Mouse (Mus musculus) neural tube, embryonic 15.5 days (tissue): Measurements from ENCODE around the gene Myo10. TPM values are rescaled to one million over a fixed set of nuclear protein-coding genes. Genes with fewer than 3 reads are reported as not detected.

Source experiments
- ATAC-seq: fragments of 200-750 bp; cut with Nextera tagmentation; 2 replicates; pipeline ENCODE4 v1.8.0; 2017; ENCODE audit warnings: mild to moderate bottlenecking, moderate TSS enrichment, moderate library complexity; ENCODE audit not compliant: low FRiP score
- H3K27ac ChIP-seq: fragments of 300-500 bp; sonication (generic); replicated peaks from 2 replicates; pipeline ENCODE4 v1.5.1; 2015; ENCODE audit warnings: mild to moderate bottlenecking, inconsistent platforms
- H3K27me3 ChIP-seq: fragments of 300-500 bp; sonication (generic); replicated peaks from 2 replicates; pipeline ENCODE4 v1.6.1; 2015; ENCODE audit warnings: inconsistent platforms
- H3K36me3 ChIP-seq: fragments of 300-500 bp; sonication (generic); 2 replicates; pipeline ENCODE4 v1.6.1; 2015; ENCODE audit warnings: inconsistent platforms
- H3K4me1 ChIP-seq: fragments of 300-500 bp; sonication (generic); 2 replicates; pipeline ENCODE4 v1.6.1; 2015; ENCODE audit warnings: inconsistent platforms
- H3K4me2 ChIP-seq: fragments of 300-500 bp; sonication (generic); 2 replicates; pipeline ENCODE4 v1.6.1; 2015; ENCODE audit warnings: inconsistent platforms, mild to moderate bottlenecking, moderate library complexity
- H3K4me3 ChIP-seq: fragments of 300-500 bp; sonication (generic); replicated peaks from 2 replicates; pipeline ENCODE4 v1.5.1; 2015; ENCODE audit warnings: mild to moderate bottlenecking, inconsistent platforms
- H3K9ac ChIP-seq: fragments of 300-500 bp; sonication (generic); replicated peaks from 2 replicates; pipeline ENCODE4 v1.6.1; 2015; ENCODE audit warnings: mild to moderate bottlenecking, inconsistent platforms
- H3K9me3 ChIP-seq: fragments of 300-500 bp; sonication (generic); replicated peaks from 2 replicates; pipeline ENCODE4 v1.6.1; 2016; ENCODE audit warnings: inconsistent platforms
- WGBS: fragments of 180-500 bp; shearing (Covaris S2); methylation state at CpG from one replicate; pipeline ENCODE4 v1.1.7; 2015; ENCODE audit warnings: mixed read lengths; 5-methylcytosine and 5-hydroxymethylcytosine counted together
- polyA plus RNA-seq: library from polyadenylated mRNA; unstranded; fragments of >200 nt; fragmentation: Nextera tagmentation; extraction: Ambion mirVana; gene quantifications from 2 replicates; pipeline ENCODE4 v1.2.1, GENCODE M21; 2015

The Myo10 gene
- polyA plus RNA-seq, 1 experiment from 2014 or later: 19.5 TPM

DNA sequence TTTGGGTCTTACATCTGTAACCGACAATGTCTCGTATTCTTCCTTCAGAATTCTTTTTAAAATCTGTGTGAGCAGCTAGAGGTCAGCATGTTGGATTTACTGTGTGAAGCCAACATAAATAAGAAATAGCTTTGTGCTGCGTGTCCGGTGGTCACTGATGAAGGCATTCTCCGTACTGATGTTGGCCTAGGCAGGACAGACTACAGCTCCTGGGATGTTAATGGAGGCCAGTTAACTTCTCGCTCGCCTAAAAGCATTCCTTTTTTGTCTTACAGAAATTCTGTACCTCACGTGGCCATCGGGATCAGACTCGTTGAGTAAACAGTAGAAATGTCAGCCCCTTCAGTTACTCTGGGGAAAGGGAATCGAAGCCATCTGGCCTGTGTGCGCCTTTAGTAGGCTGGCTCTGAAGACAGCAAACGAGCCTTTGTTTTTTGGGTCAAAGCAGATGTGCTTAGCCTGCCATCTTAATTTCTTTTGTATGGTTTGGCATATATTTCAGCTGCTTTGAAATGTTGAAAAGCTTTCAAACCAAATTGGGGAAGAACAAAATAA lies 60.7 kb downstream of the Myo10 start:
- no peak overlapping the region for H3K4me3 ChIP-seq

DNA sequence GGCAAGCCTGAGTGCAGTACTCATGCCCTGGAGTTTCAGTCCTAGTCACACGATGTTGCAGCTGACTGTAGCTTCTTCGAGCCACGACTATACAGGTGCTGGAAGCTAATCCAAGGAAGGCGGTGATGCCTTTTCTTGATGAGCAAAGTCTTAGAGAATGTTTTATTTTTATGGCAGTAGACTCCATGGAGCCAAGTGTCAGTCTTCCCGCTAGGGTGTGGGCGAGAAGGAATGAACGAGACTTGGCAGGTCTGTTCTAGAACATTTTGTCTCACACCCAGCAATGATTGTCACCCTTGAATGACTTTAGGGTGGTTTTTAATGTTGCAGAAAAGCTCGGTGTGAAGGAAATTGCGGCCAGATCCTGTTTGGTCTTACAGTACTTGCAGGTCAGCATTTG lies 62.9 kb downstream of the Myo10 start:
- H3K27ac ChIP-seq: no peak overlapping the region
- no peak for ATAC-seq
- no peaks in the 10 kb centered on the region for H3K9me3 ChIP-seq
- H3K4me3 ChIP-seq: no peak overlapping the region
- WGBS: 86% methylated on average over 9 of the region's 9 CpGs
- H3K27me3 ChIP-seq: no peaks in the 10 kb centered on the region
- H3K9ac ChIP-seq: no peak overlapping the region
- no peak overlapping the region for H3K4me2 ChIP-seq
- no peaks in the 10 kb centered on the region for H3K36me3 ChIP-seq
- H3K4me1 ChIP-seq: peaks cover 12% of the 10 kb centered on the region; the same call in 1 of the 2 replicates

More for the DNA sequence above, 60.7 kb downstream of the Myo10 start:
- Histone ChIP-seq H3K27me3 (no peaks in the 10 kb centered on the region), H3K27ac (no peak overlapping the region), H3K4me2 (no peak overlapping the region), H3K9me3 (no peaks in the 10 kb centered on the region), H3K9ac (no peak overlapping the region), H3K36me3 (no peaks in the 10 kb centered on the region), H3K4me1 (peaks cover 13% of the 10 kb centered on the region; the same call in 1 of the 2 replicates)
- no peak for ATAC-seq
- WGBS: 59% methylated on average over 13 of the region's 13 CpGs

DNA sequence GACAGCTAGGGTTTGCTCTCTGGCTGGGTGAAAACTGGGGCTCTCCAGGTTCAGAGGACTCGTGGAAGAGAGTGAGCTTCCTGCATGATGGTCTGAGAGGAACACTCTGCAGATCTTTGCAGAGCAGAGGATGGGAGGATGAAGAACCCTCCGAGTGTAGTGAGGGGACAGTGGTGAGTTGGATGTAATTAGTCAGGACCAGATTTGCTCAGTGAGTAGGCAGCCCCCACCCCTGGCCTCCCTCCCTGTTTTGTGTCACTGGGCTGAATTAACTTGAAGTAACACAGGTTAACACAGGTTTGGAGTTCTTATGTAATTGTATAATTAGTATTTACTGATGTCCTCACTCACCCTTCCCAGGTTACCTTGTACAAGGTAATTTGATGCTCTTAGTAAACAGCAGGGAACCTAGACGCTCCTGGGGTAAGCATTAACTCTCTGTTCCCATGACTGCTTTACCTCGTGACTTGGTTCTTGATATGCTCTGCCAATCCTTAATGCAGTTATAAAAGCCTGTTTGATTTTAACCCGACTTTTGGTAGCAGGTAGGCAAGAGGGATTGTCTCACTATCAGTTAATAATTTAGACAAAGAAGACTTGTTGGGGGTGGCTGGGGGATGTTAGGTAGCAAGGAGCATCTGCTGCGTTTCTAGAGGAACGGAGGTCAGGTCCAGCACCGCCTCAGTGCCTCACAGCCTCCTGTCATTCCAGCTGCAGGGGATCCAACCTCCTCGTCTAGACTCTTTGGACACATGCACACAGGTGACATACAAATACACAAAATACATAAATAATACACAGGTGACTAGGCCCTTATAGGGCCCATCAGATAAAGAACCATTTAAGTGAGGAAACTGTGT lies 66.3 kb downstream of the Myo10 start:
- ATAC-seq: no peak
- H3K27me3 ChIP-seq: no peaks in the 10 kb centered on the region
- no peak overlapping the region for H3K4me2 ChIP-seq
- no peaks in the 10 kb centered on the region for H3K9me3 ChIP-seq
- no peaks in the 10 kb centered on the region for H3K36me3 ChIP-seq
- H3K27ac ChIP-seq: no peak overlapping the region
- 64% methylated on average over 9 of the region's 9 CpGs for WGBS
- no peak overlapping the region for H3K4me3 ChIP-seq
- H3K9ac ChIP-seq: no peak overlapping the region
- peaks cover 4% of the 10 kb centered on the region; the same call in 1 of the 2 replicates for H3K4me1 ChIP-seq

DNA sequence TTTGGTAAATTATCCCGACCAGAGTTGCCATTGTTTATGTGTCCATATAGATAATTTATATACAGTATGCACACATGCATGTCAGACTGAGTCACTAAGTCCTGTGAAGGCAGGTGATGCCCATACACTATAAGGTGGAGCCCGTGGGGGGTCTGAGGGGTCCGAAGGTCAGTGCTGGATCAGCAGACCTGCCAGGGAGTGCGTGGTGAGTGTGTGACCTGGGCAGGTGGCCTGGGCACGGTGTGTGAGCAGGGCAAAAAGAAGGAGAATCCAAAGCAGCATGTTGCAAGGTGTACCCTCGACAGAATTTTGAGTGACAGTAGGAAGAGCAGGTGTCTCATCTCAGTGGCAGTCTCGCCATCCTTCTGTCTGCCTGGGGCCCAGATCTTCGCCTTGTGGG lies 67.2 kb downstream of the Myo10 start:
- no peak for ATAC-seq
- H3K9ac ChIP-seq: no peak overlapping the region
- peaks cover 4% of the 10 kb centered on the region; the same call in 1 of the 2 replicates for H3K4me1 ChIP-seq
- H3K9me3 ChIP-seq: no peaks in the 10 kb centered on the region
- H3K36me3 ChIP-seq: no peaks in the 10 kb centered on the region
- no peak overlapping the region for H3K4me2 ChIP-seq
- no peak overlapping the region for H3K4me3 ChIP-seq
- no peaks in the 10 kb centered on the region for H3K27me3 ChIP-seq
- WGBS: 82% methylated on average over 8 of the region's 8 CpGs
- no peak overlapping the region for H3K27ac ChIP-seq

DNA sequence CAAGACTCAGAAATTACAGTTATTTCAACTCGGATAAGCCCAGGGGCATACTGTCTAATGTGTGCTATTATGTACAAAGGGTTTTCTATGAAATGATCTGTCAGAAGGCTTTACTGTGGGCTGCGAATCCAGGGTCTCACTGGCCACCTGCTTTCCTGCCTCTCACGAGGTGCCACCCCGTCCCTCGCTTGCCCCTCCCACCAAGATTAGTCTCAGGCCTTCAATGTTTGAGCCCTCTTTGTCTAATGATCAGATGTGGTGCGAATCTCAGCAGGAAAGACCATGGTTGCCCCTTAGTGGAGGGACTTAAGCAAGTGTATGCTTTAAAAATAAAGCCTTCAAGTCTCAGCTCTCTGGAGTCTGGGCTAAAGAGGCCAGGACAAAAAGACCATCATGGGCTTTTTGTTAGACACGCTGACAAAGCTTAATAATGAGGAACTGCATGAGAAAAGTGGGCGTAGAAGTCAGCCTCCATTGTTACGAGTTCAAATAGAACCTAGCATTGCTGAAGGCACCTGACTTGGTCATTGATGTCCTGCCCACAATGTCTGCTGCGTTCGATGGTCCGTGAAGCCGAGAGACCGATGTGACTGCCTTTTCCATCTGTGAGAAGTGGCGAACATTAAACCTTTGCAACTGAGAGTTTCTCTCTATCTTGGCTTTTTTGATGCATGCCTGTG lies 67.9 kb downstream of the Myo10 start:
- Histone ChIP-seq H3K27me3 (no peaks in the 10 kb centered on the region), H3K4me2 (no peak overlapping the region), H3K9ac (no peak overlapping the region), H3K9me3 (no peaks in the 10 kb centered on the region), H3K4me1 (peaks cover 4% of the 10 kb centered on the region; the same call in 1 of the 2 replicates), H3K36me3 (no peaks in the 10 kb centered on the region), H3K4me3 (no peak overlapping the region), H3K27ac (no peak overlapping the region)
- WGBS: 19% methylated on average over 15 of the region's 15 CpGs
- ATAC-seq: no peak; the same call in 1 of the 2 replicates

DNA sequence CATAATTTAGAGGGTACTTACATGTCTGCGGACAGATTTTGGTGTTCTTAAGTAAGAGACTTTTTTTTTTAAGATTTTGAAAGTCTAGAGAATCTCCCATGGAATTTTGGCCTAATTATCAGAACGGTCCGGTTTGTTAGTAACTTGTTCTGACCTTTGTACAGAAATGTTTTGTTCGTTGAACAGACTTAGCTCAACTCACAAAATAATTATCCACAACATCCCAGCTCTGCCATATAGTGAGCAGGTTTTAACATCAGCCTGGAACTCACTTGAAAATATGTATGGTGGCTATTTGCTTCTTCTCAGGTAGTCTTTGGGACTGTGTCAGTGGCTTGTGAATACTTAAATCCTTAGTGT lies 68.4 kb downstream of the Myo10 start:
- no peaks in the 10 kb centered on the region for H3K9me3 ChIP-seq
- H3K4me3 ChIP-seq: no peak overlapping the region
- H3K36me3 ChIP-seq: no peaks in the 10 kb centered on the region
- H3K4me2 ChIP-seq: no peak overlapping the region
- WGBS: 85% methylated on average over 4 of the region's 4 CpGs
- no peaks in the 10 kb centered on the region for H3K27me3 ChIP-seq
- H3K27ac ChIP-seq: no peak overlapping the region
- H3K9ac ChIP-seq: no peak overlapping the region
- H3K4me1 ChIP-seq: peaks cover 4% of the 10 kb centered on the region; the same call in 1 of the 2 replicates
- ATAC-seq: no peak

DNA sequence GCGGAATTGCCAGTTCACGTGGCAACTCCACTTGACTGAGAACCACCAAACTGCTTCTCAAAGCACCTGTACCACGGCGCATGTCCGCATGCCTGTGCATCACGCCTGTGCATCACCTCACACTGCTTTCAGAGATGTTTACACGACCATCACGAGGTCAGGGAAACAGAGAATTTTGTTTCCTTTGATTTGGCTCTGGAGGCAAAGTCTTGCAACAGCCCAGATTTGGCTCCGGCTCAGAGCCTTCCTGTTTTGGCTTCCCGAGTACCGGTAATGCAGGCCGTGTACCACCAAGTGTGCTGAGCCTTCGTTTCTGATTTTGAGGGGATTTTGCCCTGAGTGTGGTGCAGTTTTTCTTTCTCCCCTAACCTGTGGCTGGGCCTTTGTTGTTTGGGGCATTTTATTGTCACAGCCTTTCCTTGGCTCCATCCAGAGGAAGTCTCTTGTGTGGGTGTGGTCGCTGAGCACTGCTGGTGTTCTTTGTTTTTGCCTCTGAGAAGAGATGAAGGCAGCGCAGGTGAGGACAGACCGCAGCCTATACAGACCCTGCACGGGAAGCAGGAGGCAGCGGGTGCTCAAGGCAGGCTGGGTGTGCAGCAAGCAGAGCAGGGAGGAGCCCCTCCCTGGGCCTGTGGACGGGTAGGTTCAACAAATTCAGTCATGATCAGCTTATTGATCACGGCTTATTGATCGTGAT lies 70.1 kb downstream of the Myo10 start:
- no peak for ATAC-seq
- Histone ChIP-seq H3K9me3 (no peaks in the 10 kb centered on the region), H3K4me2 (no peak overlapping the region), H3K4me1 (peaks cover 4% of the 10 kb centered on the region; the same call in 1 of the 2 replicates), H3K27ac (no peak overlapping the region), H3K27me3 (no peaks in the 10 kb centered on the region), H3K4me3 (no peak overlapping the region), H3K36me3 (no peaks in the 10 kb centered on the region), H3K9ac (no peak overlapping the region)
- WGBS: 45% methylated on average over 21 of the region's 21 CpGs

DNA sequence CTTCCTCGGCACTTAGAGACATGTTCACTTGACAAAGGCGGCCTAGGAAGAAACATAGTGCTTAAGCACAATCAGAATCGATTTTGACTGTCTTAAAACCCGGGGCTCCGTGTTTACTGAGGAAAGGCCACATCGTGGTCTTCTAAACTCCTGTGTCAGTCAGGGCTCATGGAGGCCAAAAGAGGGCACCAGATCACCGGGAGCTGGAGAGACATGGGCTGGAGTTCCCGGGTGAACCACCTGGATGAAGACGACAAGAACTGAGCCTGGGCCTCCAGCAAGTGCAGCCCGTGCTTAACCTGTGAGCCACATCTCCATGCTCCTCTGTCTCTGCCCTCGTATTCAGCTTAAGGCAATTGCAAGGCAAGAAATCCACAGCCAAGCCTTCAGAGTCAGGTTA lies 71.4 kb downstream of the Myo10 start:
- Histone ChIP-seq H3K4me1 (peaks cover 4% of the 10 kb centered on the region; the same call in 1 of the 2 replicates), H3K9me3 (no peaks in the 10 kb centered on the region), H3K9ac (no peak overlapping the region), H3K36me3 (no peaks in the 10 kb centered on the region), H3K4me3 (no peak overlapping the region), H3K4me2 (no peak overlapping the region), H3K27ac (no peak overlapping the region), H3K27me3 (no peaks in the 10 kb centered on the region)
- ATAC-seq: no peak
- WGBS: 88% methylated on average over 11 of the region's 11 CpGs

DNA sequence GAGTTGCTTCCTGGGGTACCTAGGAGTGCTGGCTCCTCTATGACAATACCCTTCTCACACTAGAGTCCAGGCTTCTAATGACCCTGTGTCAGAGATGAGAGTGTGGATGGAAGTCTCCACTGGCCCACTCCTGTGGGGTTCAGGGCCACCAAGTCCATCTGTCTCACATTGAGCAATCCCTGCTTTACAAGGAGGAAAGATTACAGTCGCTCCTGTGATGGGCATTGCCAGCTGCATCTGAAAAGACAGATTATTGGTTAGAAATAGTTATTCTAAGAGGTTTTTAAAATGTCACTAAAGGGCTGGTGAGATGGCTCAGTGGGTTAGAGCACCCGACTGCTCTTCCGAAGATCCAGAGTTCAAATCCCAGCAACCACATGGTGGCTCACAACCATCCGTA lies 72.4 kb downstream of the Myo10 start:
- no peaks in the 10 kb centered on the region for H3K36me3 ChIP-seq
- no peaks in the 10 kb centered on the region; the same call in 1 of the 2 replicates for H3K4me1 ChIP-seq
- no peaks in the 10 kb centered on the region for H3K9me3 ChIP-seq
- H3K4me3 ChIP-seq: no peak overlapping the region
- no peak overlapping the region for H3K9ac ChIP-seq
- H3K27ac ChIP-seq: no peak overlapping the region
- WGBS: 94% methylated on average over 4 of the region's 4 CpGs
- no peak for ATAC-seq
- no peak overlapping the region for H3K4me2 ChIP-seq
- H3K27me3 ChIP-seq: no peaks in the 10 kb centered on the region

DNA sequence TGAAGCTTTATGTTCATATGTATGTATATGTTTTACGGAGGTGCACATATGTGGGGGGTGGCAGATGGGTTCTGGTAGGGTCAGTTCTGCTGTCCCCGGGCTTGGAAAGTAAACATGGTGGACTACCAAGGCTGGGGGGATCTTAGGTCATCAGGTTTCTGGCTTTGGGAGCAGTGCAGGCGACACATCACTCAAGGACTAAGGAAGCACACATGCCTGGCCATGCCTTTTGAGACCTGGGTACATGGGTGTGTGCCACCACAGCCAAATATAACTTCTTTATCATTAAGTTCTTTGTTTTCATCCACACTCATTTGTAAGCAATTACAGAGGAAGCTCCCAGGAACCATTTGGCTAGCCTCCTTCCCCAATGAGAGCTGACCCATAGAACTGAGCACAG lies 72.9 kb downstream of the Myo10 start:
- ATAC-seq: no peak
- no peaks in the 10 kb centered on the region; the same call in 1 of the 2 replicates for H3K4me1 ChIP-seq
- no peaks in the 10 kb centered on the region for H3K36me3 ChIP-seq
- H3K27me3 ChIP-seq: no peaks in the 10 kb centered on the region
- H3K27ac ChIP-seq: no peak overlapping the region
- H3K9ac ChIP-seq: no peak overlapping the region
- H3K4me2 ChIP-seq: no peak overlapping the region
- H3K9me3 ChIP-seq: no peaks in the 10 kb centered on the region
- H3K4me3 ChIP-seq: no peak overlapping the region
- WGBS: 94% methylated on average over 3 of the region's 3 CpGs

DNA sequence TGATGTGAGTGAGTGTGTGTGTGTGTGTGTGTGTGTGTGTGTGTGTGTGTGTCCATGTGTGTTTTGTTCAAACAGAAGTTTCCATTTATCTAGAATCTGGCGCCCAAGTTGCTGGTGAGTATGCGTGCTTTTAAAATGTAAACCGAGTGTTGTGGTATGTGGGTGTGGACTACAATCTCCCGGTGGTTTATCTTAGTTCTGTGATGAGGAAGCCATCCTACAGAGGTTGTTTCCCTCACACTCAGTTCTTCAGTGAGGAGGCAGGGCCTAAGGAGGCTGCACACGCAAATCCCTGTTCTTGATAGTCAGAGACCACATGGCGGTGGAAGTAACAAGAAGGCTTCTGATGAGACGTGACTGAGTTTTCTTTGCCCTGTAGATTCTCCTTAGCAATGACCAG lies 73.6 kb downstream of the Myo10 start:
- H3K9me3 ChIP-seq: no peaks in the 10 kb centered on the region
- WGBS: 89% methylated on average over 7 of the region's 7 CpGs
- H3K27me3 ChIP-seq: no peaks in the 10 kb centered on the region
- no peaks in the 10 kb centered on the region for H3K36me3 ChIP-seq
- H3K27ac ChIP-seq: no peak overlapping the region
- H3K4me3 ChIP-seq: no peak overlapping the region
- H3K4me1 ChIP-seq: no peaks in the 10 kb centered on the region
- H3K9ac ChIP-seq: no peak overlapping the region
- ATAC-seq: no peak
- no peak overlapping the region for H3K4me2 ChIP-seq
